Mouse (Mus musculus) neural tube, embryonic 12.5 days (tissue): ENCODE data around the gene Frmd5. TPM values are rescaled to one million over a fixed set of nuclear protein-coding genes. Genes with fewer than 3 reads are reported as not detected.
"Not testable (repeated sequence)": the region's sequence is repeated elsewhere in the genome, so short reads cannot be mapped to it uniquely, and the experiment has no call there.

Experiments
- ATAC-seq: fragments of 200-750 bp; cut with Nextera tagmentation; 2 replicates; pipeline ENCODE4 v1.8.0; 2017; ENCODE audit warnings: low read depth, mild to moderate bottlenecking, moderate TSS enrichment, moderate library complexity; ENCODE audit not compliant: low FRiP score
- H3K27ac ChIP-seq: fragments of 300-500 bp; sonication (generic); 2 replicates; pipeline ENCODE4 v1.5.1; 2016
- H3K27me3 ChIP-seq: fragments of 300-500 bp; sonication (generic); replicated peaks from 2 replicates; pipeline ENCODE4 v1.6.1; 2016; ENCODE audit warnings: mild to moderate bottlenecking
- H3K36me3 ChIP-seq: fragments of 300-500 bp; sonication (generic); 2 replicates; pipeline ENCODE4 v1.6.1; 2016; ENCODE audit warnings: mild to moderate bottlenecking
- H3K4me1 ChIP-seq: fragments of 300-500 bp; sonication (generic); 2 replicates; pipeline ENCODE4 v1.6.1; 2016
- H3K4me2 ChIP-seq: fragments of 300-500 bp; sonication (generic); replicated peaks from 2 replicates; pipeline ENCODE4 v1.6.1; 2016; ENCODE audit warnings: mild to moderate bottlenecking
- H3K4me3 ChIP-seq: fragments of 300-500 bp; sonication (generic); 2 replicates; pipeline ENCODE4 v1.5.1; 2016
- H3K9ac ChIP-seq: fragments of 300-500 bp; sonication (generic); 2 replicates; pipeline ENCODE4 v1.6.1; 2016; ENCODE audit warnings: mild to moderate bottlenecking
- H3K9me3 ChIP-seq: fragments of 300-500 bp; sonication (generic); 2 replicates; pipeline ENCODE4 v1.6.1; 2016; ENCODE audit warnings: mild to moderate bottlenecking
- WGBS: fragments of 180-500 bp; shearing (Covaris S2); methylation state at CpG from one replicate; pipeline ENCODE4 v1.1.7; 2016; 5-methylcytosine and 5-hydroxymethylcytosine counted together
- polyA plus RNA-seq: library from polyadenylated mRNA; unstranded; fragments of >200 nt; fragmentation: Nextera tagmentation; extraction: Ambion mirVana; gene quantifications from 2 replicates; pipeline ENCODE4 v1.2.1, GENCODE M21; 2016

Frmd5 gene
- 26.8 and 29.7 TPM in 2 replicates for polyA plus RNA-seq

DNA sequence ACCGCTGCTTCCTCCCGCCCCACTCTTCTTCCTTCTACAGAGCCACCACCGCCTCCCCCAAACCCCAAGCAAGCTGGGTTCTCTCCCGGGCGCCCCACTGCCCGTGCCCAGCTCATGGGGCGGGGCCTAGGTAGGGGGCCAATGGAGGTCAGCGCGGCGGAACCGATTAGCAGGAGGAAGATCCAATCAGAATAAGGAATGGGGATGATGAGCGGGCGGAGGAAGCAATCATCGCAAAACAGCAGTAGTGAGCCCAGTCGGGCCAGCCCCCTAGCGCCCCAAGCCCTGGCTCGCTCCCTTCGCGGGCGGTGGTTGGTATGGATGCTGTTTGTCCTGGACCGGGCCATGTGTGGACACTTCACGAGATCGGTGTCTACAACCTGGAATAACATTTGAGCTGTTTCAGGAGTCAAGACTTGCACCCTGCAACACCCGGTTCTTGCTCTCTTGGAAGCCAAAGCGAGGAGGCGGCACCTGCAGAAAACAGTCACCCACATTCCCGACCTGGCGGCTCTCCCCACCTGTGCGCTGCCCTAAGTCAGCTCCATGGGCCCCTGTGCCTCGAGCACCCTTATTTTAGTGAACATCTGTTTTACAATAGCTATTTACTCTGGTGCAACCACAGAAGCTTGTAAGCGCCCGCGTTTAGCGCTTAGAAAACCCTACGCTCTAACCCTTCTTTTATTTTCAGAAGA is at the start of gene Frmd5:
Gene Frmd5 (minus strand): TSS at position 129 of the 695 bp plus-strand sequence.
- ATAC-seq: peak; percentile 98
- H3K27me3 ChIP-seq: 0 out of 2 replicates have a peak, but pooled peaks cover 2% of the 10 kb centered on the region
- peak within 1 kb of the TSS; percentile 89 for H3K9ac ChIP-seq
- H3K36me3 ChIP-seq: no peaks in the 10 kb centered on the region
- no peaks in the 10 kb centered on the region for H3K9me3 ChIP-seq
- under 1% methylated on average over 35 of the region's 35 CpGs for WGBS
- peaks cover 15% of the 10 kb centered on the region for H3K4me1 ChIP-seq
- H3K4me2 ChIP-seq: peak within 1 kb of the TSS; percentile 82
- peak within 1 kb of the TSS; percentile 78 for H3K4me3 ChIP-seq
- H3K27ac ChIP-seq: peak within 1 kb of the TSS; percentile 81

DNA sequence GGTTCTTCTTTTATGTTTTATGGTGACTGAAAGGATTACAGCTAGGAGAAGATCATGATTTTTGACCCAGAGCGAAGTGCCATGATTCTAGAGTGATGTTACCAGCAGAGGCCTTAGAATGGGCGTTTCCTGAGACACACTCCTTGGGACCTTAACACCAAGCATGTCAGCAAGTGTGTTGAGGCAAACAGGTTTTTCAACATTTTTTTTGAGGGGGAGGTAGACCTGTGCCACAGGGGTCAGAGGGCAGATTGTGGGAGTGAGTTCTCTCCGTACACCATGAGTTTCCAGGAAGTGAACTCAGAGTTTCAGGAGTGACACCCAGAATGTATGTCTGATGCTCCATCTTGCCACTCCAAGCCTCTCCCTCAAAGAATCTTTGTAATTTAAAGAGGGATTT is 47.1 kb upstream of the Frmd5 start:
- Histone ChIP-seq H3K4me3 (no peak overlapping the region), H3K27ac (no peak overlapping the region), H3K36me3 (no peaks in the 10 kb centered on the region), H3K27me3 (no peaks in the 10 kb centered on the region), H3K4me1 (no peaks in the 10 kb centered on the region), H3K4me2 (no peak overlapping the region), H3K9ac (no peak overlapping the region), H3K9me3 (no peaks in the 10 kb centered on the region)
- WGBS: 85% methylated on average over 3 of the region's 3 CpGs
- no peak for ATAC-seq

DNA sequence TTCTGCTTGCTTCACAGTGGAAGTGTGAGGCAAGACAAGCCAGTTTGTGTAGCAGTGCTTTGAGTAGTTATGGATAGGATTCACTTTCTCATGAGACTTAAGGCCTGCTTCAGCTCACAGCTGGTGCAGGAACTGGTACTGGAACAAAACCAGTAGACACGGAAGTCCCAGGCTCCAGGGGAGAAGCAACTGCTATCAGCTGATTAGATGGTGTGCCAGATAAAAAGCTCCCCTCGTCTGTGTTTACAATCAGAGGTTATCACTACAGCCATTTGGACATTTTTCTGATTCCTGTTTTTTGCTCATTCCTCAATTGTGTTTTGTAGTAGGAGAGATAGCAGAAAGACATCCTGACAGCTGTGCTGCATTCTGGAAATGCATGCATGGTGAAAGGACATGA is 45.2 kb upstream of the Frmd5 start:
- no peaks in the 10 kb centered on the region for H3K27me3 ChIP-seq
- no peaks in the 10 kb centered on the region for H3K9me3 ChIP-seq
- no peak overlapping the region for H3K4me2 ChIP-seq
- H3K4me3 ChIP-seq: no peak overlapping the region
- no peak overlapping the region for H3K9ac ChIP-seq
- no peaks in the 10 kb centered on the region for H3K4me1 ChIP-seq
- no peak overlapping the region for H3K27ac ChIP-seq
- ATAC-seq: no peak
- WGBS: 78% methylated on average over 2 of the region's 2 CpGs
- no peaks in the 10 kb centered on the region for H3K36me3 ChIP-seq

DNA sequence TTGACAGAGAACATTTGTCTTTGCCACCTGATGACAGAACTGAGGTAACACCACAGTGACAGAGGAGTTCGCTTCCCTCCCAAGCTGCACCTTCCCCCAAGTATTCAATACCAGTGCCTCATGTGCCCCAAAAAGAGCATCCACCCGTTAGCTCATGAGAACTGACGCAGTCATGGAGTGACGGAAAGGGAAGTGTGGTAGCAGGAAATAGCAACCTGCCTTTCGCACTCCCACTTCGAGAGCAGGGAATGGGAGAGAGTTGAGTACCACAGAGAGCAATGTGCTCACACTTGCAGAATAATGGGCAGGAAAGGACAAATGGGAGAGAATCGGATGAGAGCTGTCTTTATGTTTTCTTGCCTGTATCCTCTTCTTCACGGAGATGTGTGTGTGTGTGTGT is 39.2 kb upstream of the Frmd5 start:
- no peak overlapping the region for H3K4me2 ChIP-seq
- ATAC-seq: no peak
- H3K9ac ChIP-seq: no peak overlapping the region
- no peaks in the 10 kb centered on the region; the same call in 1 of the 2 replicates for H3K4me1 ChIP-seq
- no peak overlapping the region for H3K27ac ChIP-seq
- H3K4me3 ChIP-seq: no peak overlapping the region
- WGBS: 74% methylated on average over 8 of the region's 8 CpGs
- no peaks in the 10 kb centered on the region for H3K9me3 ChIP-seq
- no peaks in the 10 kb centered on the region for H3K27me3 ChIP-seq
- H3K36me3 ChIP-seq: no peaks in the 10 kb centered on the region

DNA sequence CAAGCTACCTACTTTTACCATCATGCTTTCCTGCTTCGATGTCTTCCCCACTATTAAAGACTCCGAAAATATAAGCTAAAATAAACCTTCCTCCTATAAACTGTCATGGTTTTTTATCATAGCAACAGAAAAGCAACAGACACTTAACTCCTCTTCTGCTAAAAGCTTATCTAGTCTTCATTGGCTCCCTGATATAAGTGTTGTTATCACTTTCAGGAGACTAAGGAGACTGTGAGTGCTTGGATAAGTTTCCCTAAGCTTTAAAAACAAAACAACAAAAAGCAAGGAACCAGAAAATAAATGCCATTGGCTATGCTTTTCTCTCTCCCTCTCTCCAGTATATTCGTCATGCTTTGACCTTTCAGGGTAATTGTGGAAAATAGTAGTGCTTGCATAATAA is 35.4 kb upstream of the Frmd5 start:
- no peaks in the 10 kb centered on the region; the same call in 1 of the 2 replicates for H3K4me1 ChIP-seq
- no peak overlapping the region for H3K27ac ChIP-seq
- no peaks in the 10 kb centered on the region for H3K9me3 ChIP-seq
- WGBS: 83% methylated on average over 3 of the region's 3 CpGs
- no peak overlapping the region for H3K4me2 ChIP-seq
- H3K27me3 ChIP-seq: no peaks in the 10 kb centered on the region
- H3K9ac ChIP-seq: no peak overlapping the region
- H3K36me3 ChIP-seq: no peaks in the 10 kb centered on the region
- ATAC-seq: no peak
- H3K4me3 ChIP-seq: no peak overlapping the region

DNA sequence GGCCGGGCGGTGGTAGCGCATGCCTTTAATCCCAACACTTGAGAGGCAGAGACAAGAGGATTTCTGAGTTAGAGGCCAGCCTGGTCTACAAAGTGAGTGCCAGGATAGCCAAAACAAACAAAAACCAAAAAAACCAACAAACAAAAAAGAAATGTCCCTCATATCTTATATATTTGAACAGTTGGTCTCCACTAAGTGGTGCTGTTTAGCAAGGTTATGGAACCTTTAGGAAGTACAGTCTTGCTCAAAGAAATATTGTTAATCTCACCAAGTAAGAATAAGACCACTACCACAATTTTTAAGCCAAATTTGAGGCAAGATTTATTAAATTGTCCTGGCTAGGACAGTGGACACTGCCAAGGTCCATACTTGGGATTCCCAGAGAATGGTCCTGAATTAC is 34.6 kb upstream of the Frmd5 start:
- H3K4me2 ChIP-seq: no peak overlapping the region
- 97% methylated on average over 3 of the region's 3 CpGs for WGBS
- H3K4me1 ChIP-seq: no peaks in the 10 kb centered on the region; the same call in 1 of the 2 replicates

DNA sequence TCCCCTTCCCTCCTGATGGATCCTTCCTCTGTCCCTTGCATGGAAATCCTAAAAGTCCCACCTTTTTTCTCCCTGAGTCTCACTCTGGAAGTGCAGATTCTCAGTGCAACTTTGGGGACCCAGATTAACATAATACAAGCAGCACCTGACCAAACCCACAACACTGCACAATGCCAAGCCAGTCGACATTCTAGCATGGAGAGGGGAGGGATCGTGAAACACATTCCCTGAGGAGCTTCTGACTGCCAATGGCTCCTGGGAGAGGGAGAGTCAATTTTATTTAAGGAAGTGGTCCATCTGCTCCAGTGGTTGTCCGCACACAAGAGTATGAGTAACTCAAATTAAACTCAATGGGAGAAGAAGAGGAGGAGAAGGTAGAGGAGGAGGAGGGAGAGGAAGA is 28.0 kb upstream of the Frmd5 start:
- H3K4me3 ChIP-seq: no peak overlapping the region
- no peak overlapping the region for H3K9ac ChIP-seq
- WGBS: 39% methylated on average over 3 of the region's 3 CpGs
- H3K4me2 ChIP-seq: no peak overlapping the region
- no peak for ATAC-seq
- H3K9me3 ChIP-seq: no peaks in the 10 kb centered on the region
- no peaks in the 10 kb centered on the region for H3K27me3 ChIP-seq
- no peak overlapping the region for H3K27ac ChIP-seq
- H3K36me3 ChIP-seq: no peaks in the 10 kb centered on the region
- no peaks in the 10 kb centered on the region for H3K4me1 ChIP-seq

More for the DNA sequence above, 34.6 kb upstream of the Frmd5 start:
- ATAC-seq: no peak
- Histone ChIP-seq H3K4me3 (no peak overlapping the region), H3K9ac (no peak overlapping the region), H3K36me3 (no peaks in the 10 kb centered on the region), H3K27ac (no peak overlapping the region), H3K27me3 (no peaks in the 10 kb centered on the region), H3K9me3 (no peaks in the 10 kb centered on the region)

DNA sequence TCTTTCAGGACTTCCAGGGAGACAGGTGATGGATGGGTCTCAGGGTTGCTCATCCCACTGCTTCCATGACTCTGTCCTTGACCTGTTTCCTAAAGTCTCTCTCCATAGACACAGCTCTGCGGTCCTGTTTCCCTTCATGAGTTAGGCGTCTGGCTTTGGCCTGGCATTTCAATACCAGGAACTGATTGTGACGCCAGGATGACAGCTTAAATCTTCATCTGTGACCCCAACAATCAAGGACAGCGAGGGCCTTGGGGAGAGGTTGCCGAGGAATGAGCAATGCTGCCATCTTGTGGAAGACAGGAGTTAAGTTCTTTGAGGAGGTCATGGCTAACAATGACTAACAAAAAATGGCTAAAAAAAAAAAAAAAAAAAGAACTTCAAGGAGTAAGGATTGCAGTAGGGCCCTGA is 25.6 kb upstream of the Frmd5 start:
- 11% methylated on average over 5 of the region's 5 CpGs for WGBS
- H3K27ac ChIP-seq: no peak overlapping the region
- H3K4me3 ChIP-seq: no peak overlapping the region
- no peaks in the 10 kb centered on the region for H3K27me3 ChIP-seq
- H3K4me1 ChIP-seq: no peaks in the 10 kb centered on the region
- H3K9ac ChIP-seq: no peak overlapping the region
- peak; percentile 61; the same call in 1 of the 2 replicates for ATAC-seq
- H3K4me2 ChIP-seq: peak overlapping the region; percentile 36
- no peaks in the 10 kb centered on the region for H3K36me3 ChIP-seq
- H3K9me3 ChIP-seq: no peaks in the 10 kb centered on the region

DNA sequence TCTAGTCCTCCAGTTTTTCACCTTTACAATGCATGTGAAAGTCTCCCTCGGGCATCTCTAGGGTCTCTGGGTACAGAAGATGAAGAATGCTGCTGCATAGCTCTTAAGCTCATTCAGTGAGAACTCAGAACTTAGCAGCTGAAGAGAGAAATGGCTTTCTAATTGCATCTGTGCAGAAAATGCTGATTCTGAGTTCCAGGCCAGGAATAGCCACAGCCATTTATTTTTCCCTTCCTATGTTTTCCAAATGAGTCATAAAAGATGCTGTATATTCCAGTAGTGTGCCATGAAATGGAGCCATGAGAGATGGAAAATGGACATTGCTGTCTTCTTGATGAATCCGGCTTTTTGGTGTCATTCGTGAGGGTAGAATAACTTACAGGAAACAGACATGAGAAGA is 21.5 kb upstream of the Frmd5 start:
- Histone ChIP-seq H3K9ac (no peak overlapping the region), H3K27ac (no peak overlapping the region), H3K4me2 (no peak overlapping the region), H3K9me3 (no peaks in the 10 kb centered on the region), H3K4me3 (no peak overlapping the region), H3K4me1 (no peaks in the 10 kb centered on the region), H3K36me3 (no peaks in the 10 kb centered on the region), H3K27me3 (no peaks in the 10 kb centered on the region)
- WGBS: 92% methylated on average over 3 of the region's 3 CpGs
- ATAC-seq: no peak

DNA sequence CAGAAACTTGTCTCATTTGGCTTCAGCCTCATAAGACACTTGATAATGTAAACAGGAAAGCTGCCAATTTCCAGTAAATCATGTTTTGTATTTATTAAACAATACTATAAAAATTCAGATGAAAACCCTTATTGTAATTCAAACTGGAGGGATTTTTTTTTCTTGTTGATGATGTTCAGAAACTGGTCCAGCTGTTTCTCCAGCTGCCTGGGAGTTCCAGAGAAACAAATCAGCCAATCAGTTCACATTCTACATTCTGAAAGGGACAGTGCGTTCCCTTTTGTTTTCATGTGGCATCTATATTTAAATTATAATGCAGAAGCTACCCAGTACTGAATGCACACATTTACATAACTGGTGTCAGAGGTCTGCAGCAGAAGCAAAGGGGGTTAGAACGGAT is 19.3 kb upstream of the Frmd5 start:
- WGBS: 50% methylated on average over 2 of the region's 2 CpGs
- Histone ChIP-seq H3K4me2 (no peak overlapping the region), H3K27me3 (no peaks in the 10 kb centered on the region), H3K9me3 (no peaks in the 10 kb centered on the region), H3K4me1 (no peaks in the 10 kb centered on the region), H3K36me3 (no peaks in the 10 kb centered on the region), H3K4me3 (no peak overlapping the region), H3K9ac (no peak overlapping the region), H3K27ac (no peak overlapping the region)
- ATAC-seq: no peak

DNA sequence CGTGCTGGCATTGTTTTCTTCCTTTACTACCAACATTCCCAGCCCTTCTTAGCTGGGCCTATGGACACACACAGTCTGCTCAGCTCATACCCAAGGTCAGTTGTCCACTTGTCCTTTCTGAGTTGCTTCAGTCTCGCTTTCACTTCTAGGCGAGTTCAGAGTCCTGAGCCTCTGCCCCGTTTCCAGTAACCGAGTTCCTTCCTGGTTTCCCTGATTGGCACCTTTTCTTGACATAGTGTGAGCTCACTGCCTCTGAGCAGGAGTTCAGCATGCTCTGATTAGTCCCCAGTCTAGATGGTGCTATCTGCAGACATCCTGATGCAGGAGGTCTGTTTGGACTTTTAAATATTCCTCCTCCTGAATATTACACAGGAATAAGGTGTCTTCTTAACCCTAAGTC is 17.8 kb upstream of the Frmd5 start:
- no peak overlapping the region for H3K27ac ChIP-seq
- no peaks in the 10 kb centered on the region for H3K27me3 ChIP-seq
- no peak overlapping the region for H3K9ac ChIP-seq
- no peaks in the 10 kb centered on the region for H3K4me1 ChIP-seq
- no peaks in the 10 kb centered on the region for H3K9me3 ChIP-seq
- no peaks in the 10 kb centered on the region for H3K36me3 ChIP-seq
- no peak for ATAC-seq
- H3K4me2 ChIP-seq: no peak overlapping the region
- no peak overlapping the region for H3K4me3 ChIP-seq
- WGBS: 76% methylated on average over 5 of the region's 5 CpGs

DNA sequence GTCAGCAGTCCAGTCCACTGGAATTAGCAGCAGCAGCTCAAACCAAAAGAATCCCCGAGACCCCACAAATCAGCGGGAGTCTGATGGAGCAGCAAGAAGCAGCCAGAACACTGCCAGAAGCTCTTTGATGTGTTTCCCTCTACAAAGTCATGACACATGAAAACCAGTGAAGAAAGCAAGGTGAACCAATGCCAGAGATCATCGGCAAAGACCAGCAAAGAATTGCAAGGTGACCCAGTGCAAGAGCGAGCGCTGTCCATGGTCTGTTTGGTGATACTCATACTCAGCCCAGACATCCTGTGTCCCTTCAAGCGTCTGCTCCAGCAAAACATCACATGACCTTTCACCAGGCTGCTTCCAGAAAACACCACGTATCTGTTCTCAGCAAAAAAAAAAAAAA is 14.9 kb upstream of the Frmd5 start:
- Histone ChIP-seq H3K4me3 (no peak overlapping the region), H3K27ac (no peak overlapping the region), H3K4me2 (no peak overlapping the region), H3K9ac (no peak overlapping the region), H3K27me3 (no peaks in the 10 kb centered on the region), H3K36me3 (no peaks in the 10 kb centered on the region), H3K9me3 (no peaks in the 10 kb centered on the region), H3K4me1 (no peaks in the 10 kb centered on the region)
- ATAC-seq: no peak
- WGBS: 94% methylated on average over 7 of the region's 7 CpGs

DNA sequence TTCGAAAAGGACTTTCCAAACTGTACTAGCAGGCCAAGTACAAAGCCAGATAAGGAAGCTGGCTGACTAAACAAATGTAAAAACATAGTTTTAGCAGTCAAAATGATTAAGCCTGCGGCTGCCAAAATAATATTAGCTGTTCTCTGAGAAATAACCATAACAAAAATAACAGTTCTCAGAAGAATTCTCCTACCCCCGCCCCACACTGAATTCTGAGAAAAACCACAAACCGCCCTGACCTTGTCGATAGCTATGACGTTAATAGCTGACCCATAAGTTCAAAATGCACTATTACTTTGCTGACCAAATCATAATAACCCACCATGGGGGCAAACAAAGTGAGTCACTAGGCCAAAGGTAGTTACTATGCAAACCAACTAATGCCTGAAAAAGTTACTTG is 4.0 kb upstream of the Frmd5 start:
- H3K4me3 ChIP-seq, H3K27me3 ChIP-seq, H3K9me3 ChIP-seq, H3K4me1 ChIP-seq, H3K36me3 ChIP-seq, H3K9ac ChIP-seq, H3K27ac ChIP-seq, ATAC-seq, H3K4me2 ChIP-seq: not testable (repeated sequence)
- 93% methylated on average over 6 of the region's 6 CpGs for WGBS
